Comparison of ENCODE assay signal across 20 mouse cellular contexts in the genomic region with DNA sequence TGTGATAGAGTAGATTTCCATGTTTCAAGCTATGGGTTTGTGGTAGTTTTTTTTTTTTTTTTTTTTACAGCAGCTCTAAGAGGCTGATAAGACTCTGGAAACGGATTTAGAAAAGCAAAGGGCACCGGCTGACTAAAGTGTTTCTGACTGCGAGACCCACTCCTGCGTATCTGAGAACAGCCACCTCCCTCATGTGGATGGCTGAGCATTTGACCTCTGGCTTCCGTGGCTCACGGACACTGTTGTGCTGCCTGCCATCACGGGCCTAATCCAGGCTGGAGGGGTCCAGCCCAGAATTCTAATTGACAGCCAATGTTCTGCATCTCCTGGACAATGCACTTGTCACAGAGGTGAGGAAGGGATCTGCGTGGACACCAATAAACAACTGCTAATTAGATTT.
A peak's percentile ranks its signal among the peaks of the same experiment; 100 is the strongest.
DNase-seq lines count a peak whose midpoint lies in the region; ATAC-seq and TF ChIP-seq lines count a peak whose summit lies in the region.
"Had no signal": no experiment of that assay in that cellular context is flagged by ENCODE, and none has a peak within 500 bp of the region (broad histone marks: within the 10 kb centered on the region; RNA-seq: fewer than 3 reads in every experiment).

No protein-coding gene starts in this region.

- H3K4me3 ChIP-seq in heart, embryonic 13.5 days = no peak overlapping the region
- H3K4me3 ChIP-seq in MEL (ENCODE audit: control insufficient read depth in 1 of 2, insufficient read depth in 1 of 2, low read depth in 2 of 2, low read length in 2 of 2) = no peak overlapping the region
- H3K4me3 ChIP-seq in hindbrain, embryonic 13.5 days = no peak overlapping the region
- H3K4me3 ChIP-seq: embryonic facial prominence, embryonic 12.5 days; forebrain, embryonic 12.5 days; limb, embryonic 13.5 days; liver, embryonic 12.5 days had no signal

- intact Hi-C loops in heart, postnatal 25 days (cut with DNase I) = no loop called here

- H3K9ac ChIP-seq in heart, embryonic 13.5 days = peak overlapping the region; percentile 19; the same call in 1 of the 2 replicates
- H3K9ac ChIP-seq in MEL (ENCODE audit: control insufficient read depth, low read depth, low read length, poor library complexity, severe bottlenecking) = no peak overlapping the region
- no peak overlapping the region for H3K9ac ChIP-seq in hindbrain, embryonic 13.5 days
- H3K9ac ChIP-seq: embryonic facial prominence, embryonic 12.5 days; forebrain, embryonic 12.5 days; limb, embryonic 13.5 days; liver, embryonic 12.5 days had no signal

- H3K9me3 ChIP-seq in heart, embryonic 13.5 days = no peaks in the 10 kb centered on the region
- no peaks in the 10 kb centered on the region for H3K9me3 ChIP-seq in MEL (replicated peaks; ENCODE audit: insufficient read depth, low read length)
- no peaks in the 10 kb centered on the region for H3K9me3 ChIP-seq in hindbrain, embryonic 13.5 days
- H3K9me3 ChIP-seq: embryonic facial prominence, embryonic 12.5 days; forebrain, embryonic 12.5 days; limb, embryonic 13.5 days; liver, embryonic 12.5 days had no signal

- peak; percentile 29 for DNase-seq in embryo, embryonic 10 days (ENCODE audit: low spot score)
- DNase-seq in embryo, embryonic 9.5 days (ENCODE audit: extremely low spot score) = no peak
- DNase-seq in heart, postnatal 25 days (ENCODE audit: low spot score) = no peak
- no peak for DNase-seq in MEL (ENCODE audit: low read depth, low spot score)
- DNase-seq in heart, postnatal 4 days = peak; percentile 30
- no peak for DNase-seq in right cerebral cortex, adult 18-20 months
- DNase-seq: adrenal gland, postnatal 36 days; cerebellum, adult 9-10 months; kidney, adult 11 months; lung, adult 18-20 months; lung, postnatal 14 days; right cerebral cortex, postnatal 25 days; spleen, adult 18-20 months had no signal

- H3K79me2 ChIP-seq in MEL (ENCODE audit: control insufficient read depth, insufficient read depth, low read length, poor library complexity) = no peaks in the 10 kb centered on the region

- no peak for TF ChIP-seq EP300 in MEL (IDR thresholded peaks at IDR 0.05; ENCODE audit: low read depth in 1 of 2, low read length in 2 of 2)

- peak overlapping the region; percentile 78 for H3K27ac ChIP-seq in heart, embryonic 13.5 days (replicated peaks)
- no peak overlapping the region for H3K27ac ChIP-seq in MEL (ENCODE audit: control insufficient read depth, low read depth, low read length)
- no peak overlapping the region for H3K27ac ChIP-seq in hindbrain, embryonic 13.5 days
- H3K27ac ChIP-seq: embryonic facial prominence, embryonic 12.5 days; forebrain, embryonic 12.5 days; limb, embryonic 13.5 days; liver, embryonic 12.5 days had no signal

- no peaks in the 10 kb centered on the region for H3K27me3 ChIP-seq in heart, embryonic 13.5 days (replicated peaks)
- H3K27me3 ChIP-seq in MEL (ENCODE audit: control insufficient read depth in 1 of 2, insufficient read depth in 2 of 2, low read length in 2 of 2) = no peaks in the 10 kb centered on the region
- no peaks in the 10 kb centered on the region for H3K27me3 ChIP-seq in hindbrain, embryonic 13.5 days
- H3K27me3 ChIP-seq: embryonic facial prominence, embryonic 12.5 days; forebrain, embryonic 12.5 days; limb, embryonic 13.5 days; liver, embryonic 12.5 days had no signal

- ATAC-seq in heart, embryonic 13.5 days (ENCODE audit: extremely low read depth, insufficient number of reproducible peaks, low FRiP score, low TSS enrichment) = no peak
- ATAC-seq in hindbrain, embryonic 13.5 days (ENCODE audit: low FRiP score) = no peak
- ATAC-seq: liver, embryonic 12.5 days; midbrain, embryonic 16.5 days had no signal

- no peak for TF ChIP-seq RAD21 in MEL (IDR thresholded peaks at IDR 0.05; ENCODE audit: low read depth, low read length)

- TF ChIP-seq POLR2A in MEL (IDR thresholded peaks at IDR 0.05; ENCODE audit: control insufficient read depth in 1 of 2, insufficient read depth in 1 of 2, low read depth in 1 of 2, low read length in 2 of 2, poor library complexity in 1 of 2) = no peak

- TF ChIP-seq CTCF in MEL (IDR thresholded peaks at IDR 0.05 in 2 of 3, conservative IDR thresholded peaks at IDR 0.05 in 1 of 3; ENCODE audit: control insufficient read depth in 1 of 3, insufficient read depth in 1 of 3, low read depth in 2 of 3, low read length in 3 of 3, poor library complexity in 1 of 3, severe bottlenecking in 1 of 3) = no peak

- peak overlapping the region; percentile 30; the same call in 1 of the 2 replicates for H3K4me2 ChIP-seq in heart, embryonic 13.5 days
- no peak overlapping the region for H3K4me2 ChIP-seq in hindbrain, embryonic 13.5 days
- H3K4me2 ChIP-seq: embryonic facial prominence, embryonic 12.5 days; forebrain, embryonic 12.5 days; limb, embryonic 13.5 days; liver, embryonic 12.5 days had no signal

- 18% methylated on average over 8 of the region's 8 CpGs for WGBS in heart, embryonic 13.5 days
- 47% methylated on average over 8 of the region's 8 CpGs for WGBS in hindbrain, embryonic 13.5 days

- no peaks in the 10 kb centered on the region for H3K36me3 ChIP-seq in heart, embryonic 13.5 days
- H3K36me3 ChIP-seq in MEL (ENCODE audit: control insufficient read depth in 1 of 2, insufficient read depth in 2 of 2, low read length in 2 of 2) = peaks cover 0 to 20% of the 10 kb centered on the region in 2 experiments; a peak in 2 of 4 replicates
- no peaks in the 10 kb centered on the region for H3K36me3 ChIP-seq in hindbrain, embryonic 13.5 days
- H3K36me3 ChIP-seq: embryonic facial prominence, embryonic 12.5 days; forebrain, embryonic 12.5 days; limb, embryonic 13.5 days; liver, embryonic 12.5 days had no signal

- peaks cover 10% of the 10 kb centered on the region for H3K4me1 ChIP-seq in heart, embryonic 13.5 days
- peaks cover 17 to 25% of the 10 kb centered on the region in 2 experiments for H3K4me1 ChIP-seq in MEL (ENCODE audit: control insufficient read depth in 1 of 2, insufficient read depth in 2 of 2, low read length in 2 of 2)
- H3K4me1 ChIP-seq in hindbrain, embryonic 13.5 days (replicated peaks) = no peaks in the 10 kb centered on the region
- H3K4me1 ChIP-seq: embryonic facial prominence, embryonic 12.5 days; limb, embryonic 13.5 days; liver, embryonic 12.5 days had no signal

TF ChIP-seq in MEL, 35 proteins besides CTCF, POLR2A, EP300 and RAD21:
- TF ChIP-seq ZMIZ1 (IDR thresholded peaks at IDR 0.05; ENCODE audit: low read depth, low read length) (no peak), ZNF384 (IDR thresholded peaks at IDR 0.05; ENCODE audit: low read depth, low read length) (peak; percentile 76)

Comparison
In these comparisons a context has a peak if more than half of its experiments do, and no peak if none do; other contexts are left out.
1. DNase-seq: peak in embryo, embryonic 10 days (single experiment) and heart, postnatal 4 days (single experiment); none in embryo, embryonic 9.5 days (single experiment), heart, postnatal 25 days (single experiment), MEL (single experiment) and right cerebral cortex, adult 18-20 months (single experiment).